Mouse (Mus musculus): ENCODE results near the gene Tenm2. TPM values are rescaled to one million over a fixed set of nuclear protein-coding genes. Genes with fewer than 3 reads are reported as not detected.

The Tenm2 gene
- total and polyA plus RNA-seq, 3 experiments, result 0.08 to 0.14 (median 0.12) TPM

GRCm38 (mm10) chr11:36250111-36250510 is 985.7 kb downstream of the Tenm2 start:
- Histone ChIP-seq H3K27ac (no peak overlapping the region), H3K27me3 (ENCODE audit: control insufficient read depth, insufficient read depth, low read length) (no peaks in the 10 kb centered on the region), H3K4me3 (no peak overlapping the region), H3K36me3 (ENCODE audit: control insufficient read depth, insufficient read depth, low read length) (no peaks in the 10 kb centered on the region), H3K4me1 (ENCODE audit: control insufficient read depth, insufficient read depth, low read length) (no peaks in the 10 kb centered on the region), H3K79me2 (replicated peaks; ENCODE audit: control insufficient read depth, insufficient read depth, low read length) (no peaks in the 10 kb centered on the region), H3K9ac (ENCODE audit: low read depth, low read length) (no peak overlapping the region)
- TF ChIP-seq POLR2A (IDR thresholded peaks at IDR 0.05; ENCODE audit: insufficient read depth, low read depth, low read length) (no peak), CTCF (IDR thresholded peaks at IDR 0.05) (no peak), EP300 (IDR thresholded peaks at IDR 0.05; ENCODE audit: insufficient read depth, low read depth, low read length) (no peak)
- DNase-seq, result no peak
- WGBS, result 36% methylated on average over 7 of the region's 7 CpGs
- intact Hi-C loops (cut with DNase I), result no loop called here

- Histone ChIP-seq H3K4me3 (no peak overlapping the region), H3K27ac (no peak overlapping the region), H3K4me1 (ENCODE audit: control insufficient read depth, insufficient read depth, low read length) (no peaks in the 10 kb centered on the region), H3K79me2 (replicated peaks; ENCODE audit: control insufficient read depth, insufficient read depth, low read length) (no peaks in the 10 kb centered on the region), H3K9ac (ENCODE audit: low read depth, low read length) (no peak overlapping the region), H3K27me3 (ENCODE audit: control insufficient read depth, insufficient read depth, low read length) (no peaks in the 10 kb centered on the region), H3K36me3 (ENCODE audit: control insufficient read depth, insufficient read depth, low read length) (no peaks in the 10 kb centered on the region)
- no peak for DNase-seq
- peak; percentile 27 for TF ChIP-seq CTCF (IDR thresholded peaks at IDR 0.05)
- no peak for TF ChIP-seq EP300 (IDR thresholded peaks at IDR 0.05; ENCODE audit: insufficient read depth, low read depth, low read length)
- TF ChIP-seq POLR2A (IDR thresholded peaks at IDR 0.05; ENCODE audit: insufficient read depth, low read depth, low read length), result no peak
- WGBS, result 71% methylated on average over 3 of the region's 3 CpGs
- intact Hi-C loops (cut with DNase I), result no loop called here
These were observed 989.6 kb downstream of the Tenm2 start for GRCm38 (mm10) chr11:36246152-36246551.

- H3K36me3 ChIP-seq (ENCODE audit: control insufficient read depth, insufficient read depth, low read length), result no peaks in the 10 kb centered on the region
These were observed 991.3 kb downstream of the Tenm2 start for GRCm38 (mm10) chr11:36244491-36244882.

GRCm38 (mm10) chr11:36243747-36244490 is 991.8 kb downstream of the Tenm2 start:
- Histone ChIP-seq H3K4me1 (ENCODE audit: control insufficient read depth, insufficient read depth, low read length) (no peaks in the 10 kb centered on the region), H3K27ac (no peak overlapping the region), H3K4me3 (no peak overlapping the region), H3K36me3 (ENCODE audit: control insufficient read depth, insufficient read depth, low read length) (no peaks in the 10 kb centered on the region), H3K79me2 (replicated peaks; ENCODE audit: control insufficient read depth, insufficient read depth, low read length) (no peaks in the 10 kb centered on the region), H3K27me3 (ENCODE audit: control insufficient read depth, insufficient read depth, low read length) (no peaks in the 10 kb centered on the region), H3K9ac (ENCODE audit: low read depth, low read length) (no peak overlapping the region)
- TF ChIP-seq EP300 (IDR thresholded peaks at IDR 0.05; ENCODE audit: insufficient read depth, low read depth, low read length) (no peak), CTCF (IDR thresholded peaks at IDR 0.05) (no peak), POLR2A (IDR thresholded peaks at IDR 0.05; ENCODE audit: insufficient read depth, low read depth, low read length) (no peak)
- 67% methylated on average over 18 of the region's 18 CpGs for WGBS
- intact Hi-C loops (cut with DNase I), result no loop called here
- peak in 1 of 2 experiments; percentile 10 for DNase-seq

More at GRCm38 (mm10) chr11:36244491-36244882, 991.3 kb downstream of the Tenm2 start:
- no peak for DNase-seq
- no peak for TF ChIP-seq EP300 (IDR thresholded peaks at IDR 0.05; ENCODE audit: insufficient read depth, low read depth, low read length)
- no peak for TF ChIP-seq CTCF (IDR thresholded peaks at IDR 0.05)
- TF ChIP-seq POLR2A (IDR thresholded peaks at IDR 0.05; ENCODE audit: insufficient read depth, low read depth, low read length), result no peak
- Histone ChIP-seq H3K27ac (no peak overlapping the region), H3K4me1 (ENCODE audit: control insufficient read depth, insufficient read depth, low read length) (no peaks in the 10 kb centered on the region), H3K79me2 (replicated peaks; ENCODE audit: control insufficient read depth, insufficient read depth, low read length) (no peaks in the 10 kb centered on the region), H3K4me3 (no peak overlapping the region), H3K27me3 (ENCODE audit: control insufficient read depth, insufficient read depth, low read length) (no peaks in the 10 kb centered on the region), H3K9ac (ENCODE audit: low read depth, low read length) (no peak overlapping the region)
- 80% methylated on average over 11 of the region's 11 CpGs for WGBS
- intact Hi-C loops (cut with DNase I), result no loop called here

GRCm38 (mm10) chr11:36238890-36239289 is 996.9 kb downstream of the Tenm2 start:
- TF ChIP-seq POLR2A (IDR thresholded peaks at IDR 0.05; ENCODE audit: insufficient read depth, low read depth, low read length), result no peak
- no peak for TF ChIP-seq EP300 (IDR thresholded peaks at IDR 0.05; ENCODE audit: insufficient read depth, low read depth, low read length)
- no peak for TF ChIP-seq CTCF (IDR thresholded peaks at IDR 0.05)
- intact Hi-C loops (cut with DNase I), result no loop called here
- H3K27ac ChIP-seq, result no peak overlapping the region
- H3K79me2 ChIP-seq (replicated peaks; ENCODE audit: control insufficient read depth, insufficient read depth, low read length), result no peaks in the 10 kb centered on the region
- no peaks in the 10 kb centered on the region for H3K4me1 ChIP-seq (ENCODE audit: control insufficient read depth, insufficient read depth, low read length)
- no peaks in the 10 kb centered on the region for H3K36me3 ChIP-seq (ENCODE audit: control insufficient read depth, insufficient read depth, low read length)
- H3K4me3 ChIP-seq, result no peak overlapping the region
- DNase-seq, result no peak
- no peak overlapping the region for H3K9ac ChIP-seq (ENCODE audit: low read depth, low read length)
- WGBS, result 60% methylated on average over 9 of the region's 9 CpGs
- H3K27me3 ChIP-seq (ENCODE audit: control insufficient read depth, insufficient read depth, low read length), result no peaks in the 10 kb centered on the region

- WGBS, result 83% methylated on average over 11 of the region's 11 CpGs
- intact Hi-C loops (cut with DNase I), result loop anchor here (10.0 kb wide), 1 partner anchor 156 kb away; no protein-coding TSS in a partner anchor
These were observed 1007.1 kb downstream of the Tenm2 start for GRCm38 (mm10) chr11:36228654-36229053.

More at GRCm38 (mm10) chr11:36228654-36229053, 1007.1 kb downstream of the Tenm2 start:
- H3K79me2 ChIP-seq (replicated peaks; ENCODE audit: control insufficient read depth, insufficient read depth, low read length), result no peaks in the 10 kb centered on the region
- H3K27me3 ChIP-seq (ENCODE audit: control insufficient read depth, insufficient read depth, low read length), result no peaks in the 10 kb centered on the region
- H3K27ac ChIP-seq, result no peak overlapping the region
- H3K4me1 ChIP-seq (ENCODE audit: control insufficient read depth, insufficient read depth, low read length), result no peaks in the 10 kb centered on the region
- H3K9ac ChIP-seq (ENCODE audit: low read depth, low read length), result no peak overlapping the region
- DNase-seq, result no peak
- no peak overlapping the region for H3K4me3 ChIP-seq
- TF ChIP-seq EP300 (IDR thresholded peaks at IDR 0.05; ENCODE audit: insufficient read depth, low read depth, low read length), result no peak
- no peak for TF ChIP-seq POLR2A (IDR thresholded peaks at IDR 0.05; ENCODE audit: insufficient read depth, low read depth, low read length)
- H3K36me3 ChIP-seq (ENCODE audit: control insufficient read depth, insufficient read depth, low read length), result no peaks in the 10 kb centered on the region
